Mouse (Mus musculus) hindbrain, embryonic 12.5 days (tissue): Measurements from ENCODE around the gene Zfp354b. TPM values are rescaled to one million over a fixed set of nuclear protein-coding genes. Genes with fewer than 3 reads are reported as not detected.

Experiments used
- polyA plus RNA-seq: library from polyadenylated mRNA; unstranded; fragments of >200 nt; fragmentation: Nextera tagmentation; extraction: Ambion mirVana; gene quantifications from 2 replicates; pipeline ENCODE4 v1.2.1, GENCODE M21; 2016

The Zfp354b gene
- polyA plus RNA-seq, 1 experiment from 2014 or later: 1.4 TPM

Other genes starting within 250 kb of the Zfp354b start
- 51.8 and 59.3 TPM in 2 replicates for gene Zfp354c, start 103.9 kb downstream of the Zfp354b start, polyA plus RNA-seq
- 0.75 and 0.79 TPM in 2 replicates for gene Zfp879, start 90.1 kb downstream of the Zfp354b start, polyA plus RNA-seq
- gene Grm6, start 80.9 kb downstream of the Zfp354b start, polyA plus RNA-seq: not detected in 2 replicates
- 14.1 and 15.5 TPM in 2 replicates for gene Zfp454, start 44.0 kb downstream of the Zfp354b start, polyA plus RNA-seq
- gene Zfp2, start 15.5 kb downstream of the Zfp354b start, polyA plus RNA-seq: 35.0 and 37.3 TPM in 2 replicates
- not detected in 2 replicates for gene 4933414I15Rik, start 12.1 kb upstream of the Zfp354b start, polyA plus RNA-seq
- not detected in 2 replicates for gene Prop1, start 22.1 kb upstream of the Zfp354b start, polyA plus RNA-seq
- not detected in 2 replicates for gene Olfr1378, start 34.9 kb upstream of the Zfp354b start, polyA plus RNA-seq
- not detected in 2 replicates for gene Olfr1377, start 50.3 kb upstream of the Zfp354b start, polyA plus RNA-seq
- not detected in 2 replicates for gene Olfr51, start 72.0 kb upstream of the Zfp354b start, polyA plus RNA-seq
- not detected in 2 replicates for gene Olfr54, start 82.6 kb upstream of the Zfp354b start, polyA plus RNA-seq
- gene Olfr1375, start 116.5 kb upstream of the Zfp354b start, polyA plus RNA-seq: not detected in 2 replicates
- 10.1 and 10.3 TPM in 2 replicates for gene Zfp354a, start 127.6 kb upstream of the Zfp354b start, polyA plus RNA-seq